Mouse (Mus musculus): ENCODE data around the gene Zfp213.
"Not testable (repeated sequence)": the region's sequence is repeated elsewhere in the genome, so short reads cannot be mapped to it uniquely, and the experiment has no call there.

Gene Zfp213

GRCm38 (mm10) chr17:23544766-23545165, 19.3 kb downstream of the Zfp213 start:
- no peak for DNase-seq (ENCODE audit: low spot score in 2 of 2)

DNA sequence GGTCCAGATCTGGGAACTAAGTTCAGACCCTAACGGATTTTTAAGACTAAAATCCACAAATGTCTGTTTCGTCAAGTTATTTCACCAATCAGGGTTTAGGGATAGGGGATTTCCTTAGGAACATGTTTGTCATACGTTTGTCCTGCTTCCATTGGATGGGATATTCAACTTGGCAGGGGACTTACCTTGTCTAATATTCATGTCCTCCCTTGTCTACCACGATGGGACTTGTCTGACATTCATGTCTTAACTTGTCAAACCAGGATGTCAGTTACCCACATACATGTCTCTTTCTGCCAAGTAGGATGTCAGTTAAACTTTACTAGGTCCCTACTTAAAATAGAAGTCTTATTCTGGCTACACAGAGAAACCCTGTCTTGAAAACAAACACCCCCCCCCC, 20.1 kb downstream of the Zfp213 start:
- DNase-seq (ENCODE audit: low spot score in 2 of 2), result no peak

DNA sequence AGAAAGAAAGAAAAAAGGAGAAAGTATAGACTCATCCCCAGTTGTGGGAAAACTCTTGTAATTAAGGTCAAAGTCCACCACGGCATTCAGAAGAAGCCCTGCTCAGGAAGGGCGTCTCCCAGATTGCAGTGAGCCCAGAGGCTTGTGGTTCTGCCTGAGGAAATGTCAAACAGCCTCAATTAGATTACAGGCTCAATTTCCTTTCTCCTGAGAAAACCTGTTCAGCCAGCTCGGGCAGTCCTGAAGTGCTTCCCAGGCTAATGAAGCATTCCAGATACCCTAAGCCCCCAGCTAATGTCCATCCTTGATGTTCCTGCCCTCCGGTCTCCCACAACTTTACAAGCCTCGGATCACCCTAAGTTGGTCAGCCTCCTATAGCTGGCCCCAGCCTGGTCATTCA, 20.7 kb downstream of the Zfp213 start:
- no peak for DNase-seq (ENCODE audit: low spot score in 2 of 2)

DNA sequence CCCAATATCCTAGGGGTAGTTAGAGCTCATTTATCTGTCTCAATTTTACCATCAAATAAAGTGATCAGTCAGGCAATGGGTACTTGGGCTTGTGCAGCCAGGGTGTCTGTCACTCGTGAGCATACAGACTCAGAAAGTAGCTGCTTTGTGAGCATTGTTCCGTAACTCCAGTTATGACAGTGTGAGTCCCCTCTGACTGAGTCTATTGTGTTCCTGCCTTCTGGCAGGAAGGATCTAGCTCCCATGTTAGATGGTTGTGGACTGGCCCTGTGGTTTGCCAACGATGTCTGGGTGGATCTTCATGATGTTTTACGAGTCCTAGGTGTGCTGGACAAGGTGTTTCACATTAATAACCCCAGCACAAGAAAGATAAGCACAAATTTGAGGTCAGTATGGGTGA, 21.2 kb downstream of the Zfp213 start:
- no peak for DNase-seq (ENCODE audit: low spot score in 2 of 2)

DNA sequence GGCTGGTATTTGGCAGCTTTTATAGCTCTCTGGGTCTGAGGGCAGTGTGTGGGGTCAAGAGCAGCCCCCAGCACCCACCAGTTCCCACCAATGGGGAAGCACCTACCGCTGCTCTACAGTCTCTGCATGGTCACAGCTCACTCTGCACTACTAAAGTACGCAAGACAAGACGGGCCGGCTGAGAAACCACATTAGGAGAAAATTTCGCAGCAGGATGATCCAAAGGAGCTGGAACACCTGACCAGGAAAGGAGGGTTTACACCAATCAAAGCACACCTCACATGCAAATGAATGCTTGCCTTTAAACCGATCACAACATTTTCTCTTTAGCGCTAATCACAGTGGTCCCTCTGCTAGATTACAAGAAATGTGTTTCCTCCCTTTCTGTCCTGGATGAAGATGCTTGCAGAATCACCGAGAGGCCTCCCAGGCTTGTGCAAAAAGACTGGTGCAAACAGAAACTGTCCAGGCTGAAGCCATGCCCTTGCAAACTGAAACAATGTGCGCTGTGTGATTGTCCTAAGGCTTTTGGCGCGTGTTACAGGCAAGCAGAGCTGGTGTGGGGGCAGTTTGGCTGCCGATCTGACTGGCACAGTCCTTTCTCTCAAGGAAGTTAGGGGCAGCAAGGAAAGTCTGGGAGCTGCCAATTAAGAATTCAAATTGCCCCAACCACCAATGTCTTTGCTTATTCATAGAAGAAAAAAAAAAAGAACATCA, 21.9 kb downstream of the Zfp213 start:
- DNase-seq (ENCODE audit: low spot score in 2 of 2), result no peak

GRCm38 (mm10) chr17:23540605-23541475, 23.2 kb downstream of the Zfp213 start:
- DNase-seq (ENCODE audit: low spot score in 2 of 2), result peak; percentile 42 to 70

DNA sequence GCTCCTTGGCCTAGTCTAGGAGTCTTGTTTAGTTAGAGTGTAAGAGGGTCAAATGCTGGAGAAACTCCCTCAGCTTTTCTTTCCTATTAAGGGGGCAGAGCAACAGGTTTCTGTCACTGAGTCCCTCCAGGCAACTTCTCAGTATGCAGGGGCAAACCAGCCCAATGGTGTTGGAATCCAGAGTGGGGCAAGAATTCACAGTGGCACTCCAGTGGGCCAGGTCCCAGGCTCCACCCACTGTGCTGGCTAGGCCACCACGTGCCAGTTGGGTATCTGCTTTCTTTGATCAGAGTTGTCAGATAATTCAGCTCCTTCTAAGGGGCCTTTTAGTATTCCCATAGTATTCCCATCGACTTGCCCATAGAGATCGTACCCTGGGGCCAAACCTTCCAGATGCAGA, 23.9 kb downstream of the Zfp213 start:
- DNase-seq (ENCODE audit: low spot score in 2 of 2), result no peak

- DNase-seq (ENCODE audit: low spot score in 2 of 2), result no peak
These were observed 24.4 kb downstream of the Zfp213 start for GRCm38 (mm10) chr17:23539608-23540007.

GRCm38 (mm10) chr17:23538299-23539015, 25.6 kb downstream of the Zfp213 start:
- no peak for DNase-seq (ENCODE audit: low spot score in 2 of 2)

- no peak for DNase-seq (ENCODE audit: low spot score in 2 of 2)
These were observed 26.3 kb downstream of the Zfp213 start for GRCm38 (mm10) chr17:23537554-23538255.

GRCm38 (mm10) chr17:23535046-23535788, 28.8 kb downstream of the Zfp213 start:
- DNase-seq (ENCODE audit: low spot score in 2 of 2), result not testable (repeated sequence)

GRCm38 (mm10) chr17:23533591-23534490, 30.2 kb downstream of the Zfp213 start:
- DNase-seq (ENCODE audit: low spot score in 2 of 2), result not testable (repeated sequence)

- DNase-seq (ENCODE audit: low spot score in 2 of 2), result not testable (repeated sequence)
These were observed 32.6 kb downstream of the Zfp213 start for GRCm38 (mm10) chr17:23531408-23531807.

DNA sequence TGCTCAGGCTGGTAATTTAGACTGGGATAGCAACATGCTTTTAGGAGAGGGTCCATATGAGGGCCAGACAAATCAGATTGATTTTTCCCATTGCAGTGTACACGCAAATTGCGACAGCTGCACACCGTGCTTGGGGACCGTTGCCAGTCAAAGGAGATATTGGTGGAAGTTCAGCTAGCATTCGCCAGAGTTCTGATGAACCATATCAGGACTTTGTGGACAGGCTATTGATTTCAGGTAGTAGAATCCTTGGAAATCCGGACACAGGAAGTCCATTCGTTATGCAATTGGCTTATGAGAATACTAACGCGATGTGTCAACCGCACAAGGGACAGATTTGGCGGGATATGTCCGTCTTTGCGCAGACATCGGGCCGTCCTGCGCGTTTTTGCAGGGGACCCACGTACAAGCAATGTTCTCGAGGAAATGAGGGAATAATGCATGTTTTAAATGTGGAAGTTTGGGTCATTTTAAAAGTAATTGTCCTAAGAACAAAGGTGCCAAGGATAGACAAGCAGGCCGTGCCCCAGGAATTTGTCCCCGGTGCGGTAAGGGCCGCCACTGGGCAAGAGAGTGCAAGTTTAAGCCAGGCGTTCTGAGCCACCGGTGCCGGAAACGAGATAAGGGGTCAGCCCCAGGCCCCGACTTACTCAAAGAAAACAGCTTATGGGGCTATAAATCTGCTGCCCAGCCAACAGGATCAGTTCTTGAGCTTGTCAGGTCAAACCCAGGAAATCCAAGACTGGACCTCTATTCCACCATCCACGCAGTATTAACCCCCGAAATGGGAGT, 40.9 kb downstream of the Zfp213 start:
- DNase-seq (ENCODE audit: low spot score in 2 of 2), result not testable (repeated sequence)

- DNase-seq (ENCODE audit: low spot score in 2 of 2), result no peak
These were observed 45.2 kb downstream of the Zfp213 start for GRCm38 (mm10) chr17:23518701-23519423.
